Mouse (Mus musculus) forebrain, embryonic 11.5 days (tissue): Measurements from ENCODE around the gene Ggt5. TPM values are rescaled to one million over a fixed set of nuclear protein-coding genes. Genes with fewer than 3 reads are reported as not detected.

Experiments used
- ATAC-seq: fragments of 200-750 bp; cut with Nextera tagmentation; replicated peaks from 2 replicates; pipeline ENCODE4 v1.8.0; 2017; ENCODE audit warnings: moderate TSS enrichment; ENCODE audit not compliant: low FRiP score
- DNase-seq: peaks from one replicate; pipeline ENCODE4 v3.0.0-alpha.2; 2017; ENCODE audit warnings: low spot score
- H3K27ac ChIP-seq: fragments of 300-500 bp; sonication (generic); 2 replicates; pipeline ENCODE4 v1.5.1; 2014; ENCODE audit warnings: low read depth, low read length
- H3K27me3 ChIP-seq: fragments of 300-500 bp; sonication (generic); 2 replicates; pipeline ENCODE4 v1.6.1; 2014; ENCODE audit warnings: mild to moderate bottlenecking, low read length, mixed read lengths; ENCODE audit not compliant: control insufficient read depth, insufficient read depth
- H3K36me3 ChIP-seq: fragments of 300-500 bp; sonication (generic); 2 replicates; pipeline ENCODE4 v1.6.1; 2014; ENCODE audit warnings: mild to moderate bottlenecking, low read length, moderate library complexity, mixed read lengths; ENCODE audit not compliant: control insufficient read depth, insufficient read depth
- H3K4me1 ChIP-seq: fragments of 300-500 bp; sonication (generic); replicated peaks from 2 replicates; pipeline ENCODE4 v1.6.1; 2014; ENCODE audit warnings: low read length, mixed read lengths; ENCODE audit not compliant: control insufficient read depth, insufficient read depth
- H3K4me2 ChIP-seq: fragments of 300-500 bp; sonication (generic); 2 replicates; pipeline ENCODE4 v1.6.1; 2014; ENCODE audit warnings: low read depth, mild to moderate bottlenecking, low read length, moderate library complexity, mixed read lengths; ENCODE audit not compliant: severe bottlenecking
- H3K4me3 ChIP-seq: fragments of 300-500 bp; sonication (generic); 2 replicates; pipeline ENCODE4 v1.5.1; 2014; ENCODE audit warnings: low read depth, low read length
- H3K9ac ChIP-seq: fragments of 300-500 bp; sonication (generic); 2 replicates; pipeline ENCODE4 v1.6.1; 2014; ENCODE audit warnings: low read length
- H3K9me3 ChIP-seq: fragments of 300-500 bp; sonication (generic); 2 replicates; pipeline ENCODE4 v1.6.1; 2016; ENCODE audit warnings: low read length, mixed read lengths; ENCODE audit not compliant: control insufficient read depth
- WGBS: fragments of 180-500 bp; shearing (Covaris S2); extraction: QIAGEN DNeasy Blood & Tissue Kit; methylation state at CpG from one replicate; pipeline ENCODE4 v1.1.7; 2014; 5-methylcytosine and 5-hydroxymethylcytosine counted together
- polyA plus RNA-seq: library from polyadenylated mRNA; unstranded; fragments of >200 nt; fragmentation: Nextera tagmentation; extraction: Ambion mirVana; gene quantifications from 2 replicates; pipeline ENCODE4 v1.2.1, GENCODE M21; 2014

Ggt5 gene
- polyA plus RNA-seq, 1 experiment from 2014 or later: 0.67 TPM

- no peaks in the 10 kb centered on the region for H3K9me3 ChIP-seq
- no peak overlapping the region for H3K4me2 ChIP-seq
- H3K27ac ChIP-seq: no peak overlapping the region
- H3K4me1 ChIP-seq: no peaks in the 10 kb centered on the region
- H3K9ac ChIP-seq: no peak overlapping the region
- DNase-seq (no peak), ATAC-seq (no peak)
- no peak overlapping the region for H3K4me3 ChIP-seq
- 94% methylated on average over 4 of the region's 4 CpGs for WGBS
- peaks cover 9% of the 10 kb centered on the region; the same call in 1 of the 2 replicates for H3K36me3 ChIP-seq
- no peaks in the 10 kb centered on the region for H3K27me3 ChIP-seq
These were observed 64.9 kb downstream of the Ggt5 start for GRCm38 (mm10) chr10:75654053-75654452.

- Histone ChIP-seq H3K4me2 (no peak overlapping the region), H3K9ac (no peak overlapping the region), H3K27me3 (no peaks in the 10 kb centered on the region), H3K4me1 (no peaks in the 10 kb centered on the region), H3K36me3 (peaks cover 9% of the 10 kb centered on the region; the same call in 1 of the 2 replicates), H3K4me3 (no peak overlapping the region), H3K27ac (no peak overlapping the region), H3K9me3 (no peaks in the 10 kb centered on the region)
- no peak for ATAC-seq
- 90% methylated on average over 5 of the region's 5 CpGs for WGBS
- DNase-seq: no peak
These were observed 68.0 kb downstream of the Ggt5 start for GRCm38 (mm10) chr10:75657165-75657564.

GRCm38 (mm10) chr10:75657772-75658171 lies 68.6 kb downstream of the Ggt5 start:
- Histone ChIP-seq H3K4me1 (no peaks in the 10 kb centered on the region), H3K36me3 (peaks cover 6% of the 10 kb centered on the region; the same call in 1 of the 2 replicates), H3K27ac (no peak overlapping the region), H3K4me3 (no peak overlapping the region), H3K4me2 (no peak overlapping the region), H3K27me3 (no peaks in the 10 kb centered on the region), H3K9ac (no peak overlapping the region), H3K9me3 (no peaks in the 10 kb centered on the region)
- WGBS: 98% methylated on average over 7 of the region's 7 CpGs
- DNase-seq (no peak), ATAC-seq (no peak)

DNA sequence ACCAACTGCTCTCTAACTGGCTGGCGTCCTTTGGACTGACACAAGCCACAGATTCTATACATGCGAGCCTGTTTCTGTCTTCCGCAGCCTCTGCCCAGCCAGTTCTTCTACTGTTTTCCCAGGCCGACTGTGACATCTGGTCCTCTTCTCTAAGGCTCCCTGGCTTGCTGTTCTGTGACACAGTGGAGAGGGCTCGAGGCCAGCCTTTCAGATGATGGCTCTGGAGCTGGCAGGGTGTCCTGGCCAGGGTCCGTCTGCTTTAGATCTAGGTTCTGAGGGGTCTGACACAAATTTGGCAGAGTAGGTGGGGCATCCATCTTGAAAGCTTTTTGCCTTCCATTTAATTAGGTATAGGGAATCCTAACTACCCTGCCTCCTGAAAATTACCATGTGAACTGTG lies 72.2 kb downstream of the Ggt5 start:
- H3K4me2 ChIP-seq: no peak overlapping the region
- no peaks in the 10 kb centered on the region for H3K9me3 ChIP-seq
- ATAC-seq (no peak), DNase-seq (no peak)
- no peaks in the 10 kb centered on the region for H3K27me3 ChIP-seq
- peaks cover 4% of the 10 kb centered on the region; the same call in 1 of the 2 replicates for H3K36me3 ChIP-seq
- H3K27ac ChIP-seq: no peak overlapping the region
- peaks cover 3% of the 10 kb centered on the region; the same call in 1 of the 2 replicates for H3K4me1 ChIP-seq
- no peak overlapping the region for H3K4me3 ChIP-seq
- H3K9ac ChIP-seq: no peak overlapping the region
- WGBS: 86% methylated on average over 6 of the region's 6 CpGs

DNA sequence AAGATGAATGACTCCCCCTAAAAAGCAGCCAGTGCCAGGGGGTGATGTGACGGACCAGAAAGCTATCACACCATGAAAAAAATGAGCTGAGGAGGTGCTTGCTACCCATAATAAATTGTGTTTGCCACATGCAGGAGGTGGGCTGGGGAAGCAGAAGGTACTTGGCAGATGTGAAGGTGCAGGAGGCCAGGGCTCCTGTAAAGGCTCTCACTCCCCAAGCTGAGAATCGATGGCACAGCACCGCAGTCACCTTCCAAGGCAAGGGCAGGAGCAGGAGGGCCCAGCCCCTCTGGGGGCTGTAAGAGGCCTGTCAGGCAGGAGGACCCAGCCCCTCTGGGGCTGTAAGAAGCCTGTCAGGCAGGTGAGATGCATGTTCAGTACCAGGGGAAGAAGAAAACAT lies 72.7 kb downstream of the Ggt5 start:
- no peak overlapping the region for H3K9ac ChIP-seq
- H3K9me3 ChIP-seq: no peaks in the 10 kb centered on the region
- no peak overlapping the region for H3K4me3 ChIP-seq
- no peaks in the 10 kb centered on the region for H3K27me3 ChIP-seq
- peaks cover 7% of the 10 kb centered on the region for H3K4me1 ChIP-seq
- DNase-seq: no peak
- H3K36me3 ChIP-seq: peaks cover 4% of the 10 kb centered on the region; the same call in 1 of the 2 replicates
- no peak overlapping the region for H3K27ac ChIP-seq
- no peak overlapping the region for H3K4me2 ChIP-seq
- 88% methylated on average over 3 of the region's 3 CpGs for WGBS
- no peak for ATAC-seq

GRCm38 (mm10) chr10:75662575-75662974 lies 73.4 kb downstream of the Ggt5 start:
- 87% methylated on average over 4 of the region's 4 CpGs for WGBS
- no peaks in the 10 kb centered on the region for H3K9me3 ChIP-seq
- H3K4me3 ChIP-seq: no peak overlapping the region
- no peak for ATAC-seq
- no peak overlapping the region for H3K4me2 ChIP-seq
- DNase-seq: no peak
- peaks cover 9% of the 10 kb centered on the region for H3K4me1 ChIP-seq
- H3K27me3 ChIP-seq: no peaks in the 10 kb centered on the region
- peaks cover 1% of the 10 kb centered on the region; the same call in 1 of the 2 replicates for H3K36me3 ChIP-seq
- no peak overlapping the region for H3K9ac ChIP-seq
- no peak overlapping the region for H3K27ac ChIP-seq

GRCm38 (mm10) chr10:75664673-75665270 lies 75.6 kb downstream of the Ggt5 start:
- H3K4me3 ChIP-seq: no peak overlapping the region
- H3K9ac ChIP-seq: no peak overlapping the region
- DNase-seq (no peak), ATAC-seq (no peak)
- 86% methylated on average over 6 of the region's 6 CpGs for WGBS
- no peaks in the 10 kb centered on the region for H3K36me3 ChIP-seq
- no peak overlapping the region for H3K4me2 ChIP-seq
- H3K4me1 ChIP-seq: peaks cover 12% of the 10 kb centered on the region
- H3K27me3 ChIP-seq: no peaks in the 10 kb centered on the region
- no peak overlapping the region for H3K27ac ChIP-seq
- H3K9me3 ChIP-seq: no peaks in the 10 kb centered on the region

DNA sequence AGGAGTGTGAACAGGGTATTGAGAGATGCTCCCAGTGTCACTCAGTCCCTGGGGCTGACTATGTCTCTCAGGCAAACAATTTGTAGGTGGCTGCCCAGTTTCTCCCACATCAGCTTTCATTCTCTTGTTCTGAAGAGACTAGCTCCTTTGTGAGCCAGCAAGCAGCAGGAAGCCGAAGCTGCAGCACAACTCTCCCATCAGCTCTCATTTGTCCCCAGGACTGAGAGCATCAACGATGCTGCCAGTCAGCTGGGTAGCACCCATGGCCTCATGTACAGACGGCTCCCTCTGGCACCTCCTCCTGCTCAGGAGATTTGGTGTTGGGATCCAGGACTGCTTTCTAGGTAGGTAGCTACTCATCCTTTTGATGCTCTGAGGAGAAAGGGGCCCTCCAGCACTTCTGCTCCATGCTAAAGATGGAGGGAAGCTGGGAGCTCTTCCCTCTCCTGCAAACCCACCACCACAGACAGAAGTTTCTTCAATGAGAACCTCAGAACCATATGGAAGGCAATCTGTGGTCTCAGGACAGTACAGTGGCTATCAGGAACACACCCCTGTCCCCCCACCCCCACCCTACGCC lies 77.4 kb downstream of the Ggt5 start:
- H3K9me3 ChIP-seq: no peaks in the 10 kb centered on the region
- H3K27me3 ChIP-seq: no peaks in the 10 kb centered on the region
- 37% methylated on average over 4 of the region's 4 CpGs for WGBS
- peak overlapping the region; percentile 50; the same call in 1 of the 2 replicates for H3K4me3 ChIP-seq
- H3K27ac ChIP-seq: no peak overlapping the region
- 0 out of 2 replicates have a peak, but pooled peaks have one; percentile 28 for ATAC-seq
- H3K9ac ChIP-seq: peak overlapping the region; percentile 67; the same call in 1 of the 2 replicates
- peak overlapping the region; percentile 100 for H3K4me2 ChIP-seq
- DNase-seq: no peak
- peaks cover 12% of the 10 kb centered on the region for H3K4me1 ChIP-seq
- no peaks in the 10 kb centered on the region for H3K36me3 ChIP-seq
